Mouse (Mus musculus) kidney, embryonic 16.5 days (tissue): ENCODE data around the gene Ak8. TPM values are rescaled to one million over a fixed set of nuclear protein-coding genes. Genes with fewer than 3 reads are reported as not detected.
A peak's percentile ranks its signal among the peaks of the same experiment; 100 is the strongest.

Experiments
- ATAC-seq: fragments of 200-750 bp; cut with Nextera tagmentation; 2 replicates; pipeline ENCODE4 v1.8.0; 2017; ENCODE audit warnings: moderate TSS enrichment; ENCODE audit not compliant: low FRiP score, low TSS enrichment
- H3K27ac ChIP-seq: fragments of 300-500 bp; sonication (generic); 2 replicates; pipeline ENCODE4 v1.5.1; 2014; ENCODE audit warnings: low read length
- H3K27me3 ChIP-seq: fragments of 300-500 bp; sonication (generic); 2 replicates; pipeline ENCODE4 v1.6.1; 2014; ENCODE audit warnings: low read length, control low read depth, mixed read lengths; ENCODE audit not compliant: insufficient read depth
- H3K36me3 ChIP-seq: fragments of 300-500 bp; sonication (generic); 2 replicates; pipeline ENCODE4 v1.6.1; 2014; ENCODE audit warnings: low read length, control low read depth, mixed read lengths; ENCODE audit not compliant: insufficient read depth
- H3K4me1 ChIP-seq: fragments of 300-500 bp; sonication (generic); 2 replicates; pipeline ENCODE4 v1.6.1; 2014; ENCODE audit warnings: low read length, control low read depth, mixed read lengths; ENCODE audit not compliant: insufficient read depth
- H3K4me2 ChIP-seq: fragments of 300-500 bp; sonication (generic); replicated peaks from 2 replicates; pipeline ENCODE4 v1.6.1; 2014; ENCODE audit warnings: low read depth, low read length
- H3K4me3 ChIP-seq: fragments of 300-500 bp; sonication (generic); 2 replicates; pipeline ENCODE4 v1.5.1; 2014; ENCODE audit warnings: mild to moderate bottlenecking, low read length
- H3K9ac ChIP-seq: fragments of 300-500 bp; sonication (generic); replicated peaks from 2 replicates; pipeline ENCODE4 v1.6.1; 2014; ENCODE audit warnings: low read length
- H3K9me3 ChIP-seq: fragments of 300-500 bp; sonication (generic); 2 replicates; pipeline ENCODE4 v1.6.1; 2016; ENCODE audit warnings: low read length, control low read depth
- WGBS: fragments of 180-500 bp; shearing (Covaris S2); extraction: QIAGEN DNeasy Blood & Tissue Kit; methylation state at CpG from one replicate; pipeline ENCODE4 v1.1.7; 2014; 5-methylcytosine and 5-hydroxymethylcytosine counted together
- polyA plus RNA-seq: library from polyadenylated mRNA; unstranded; fragments of >200 nt; fragmentation: Nextera tagmentation; extraction: Ambion mirVana; gene quantifications from 2 replicates; pipeline ENCODE4 v1.2.1, GENCODE M21; 2015

Ak8 gene
- polyA plus RNA-seq, 1 experiment from 2014 or later: 1.2 TPM

- Histone ChIP-seq H3K9ac (no peak overlapping the region), H3K27me3 (no peaks in the 10 kb centered on the region), H3K36me3 (no peaks in the 10 kb centered on the region), H3K4me1 (0 out of 2 replicates have a peak, but pooled peaks cover 3% of the 10 kb centered on the region), H3K9me3 (no peaks in the 10 kb centered on the region), H3K4me3 (no peak overlapping the region), H3K27ac (no peak overlapping the region), H3K4me2 (no peak overlapping the region)
- no peak for ATAC-seq
- WGBS: 45% methylated on average over 9 of the region's 9 CpGs
These were observed 23.9 kb downstream of the Ak8 start for GRCm38 (mm10) chr2:28723912-28724311.

GRCm38 (mm10) chr2:28727786-28728404 lies 27.9 kb downstream of the Ak8 start:
- Histone ChIP-seq H3K4me3 (no peak overlapping the region), H3K9me3 (no peaks in the 10 kb centered on the region), H3K4me2 (no peak overlapping the region), H3K36me3 (no peaks in the 10 kb centered on the region), H3K27me3 (no peaks in the 10 kb centered on the region), H3K4me1 (0 out of 2 replicates have a peak, but pooled peaks cover 3% of the 10 kb centered on the region), H3K27ac (no peak overlapping the region), H3K9ac (no peak overlapping the region)
- 23% methylated on average over 16 of the region's 16 CpGs for WGBS
- ATAC-seq: no peak

GRCm38 (mm10) chr2:28730676-28731075 lies 30.7 kb downstream of the Ak8 start:
- no peaks in the 10 kb centered on the region for H3K36me3 ChIP-seq
- no peak overlapping the region for H3K4me2 ChIP-seq
- H3K4me1 ChIP-seq: 0 out of 2 replicates have a peak, but pooled peaks cover 3% of the 10 kb centered on the region
- H3K4me3 ChIP-seq: no peak overlapping the region
- no peak for ATAC-seq
- H3K9me3 ChIP-seq: no peaks in the 10 kb centered on the region
- no peaks in the 10 kb centered on the region for H3K27me3 ChIP-seq
- no peak overlapping the region for H3K27ac ChIP-seq
- no peak overlapping the region for H3K9ac ChIP-seq

GRCm38 (mm10) chr2:28737112-28737511 lies 37.1 kb downstream of the Ak8 start:
- Histone ChIP-seq H3K9ac (no peak overlapping the region), H3K4me3 (no peak overlapping the region), H3K27ac (no peak overlapping the region), H3K4me1 (no peaks in the 10 kb centered on the region), H3K36me3 (no peaks in the 10 kb centered on the region), H3K27me3 (no peaks in the 10 kb centered on the region), H3K4me2 (no peak overlapping the region), H3K9me3 (no peaks in the 10 kb centered on the region)
- ATAC-seq: no peak
- 79% methylated on average over 5 of the region's 5 CpGs for WGBS

DNA sequence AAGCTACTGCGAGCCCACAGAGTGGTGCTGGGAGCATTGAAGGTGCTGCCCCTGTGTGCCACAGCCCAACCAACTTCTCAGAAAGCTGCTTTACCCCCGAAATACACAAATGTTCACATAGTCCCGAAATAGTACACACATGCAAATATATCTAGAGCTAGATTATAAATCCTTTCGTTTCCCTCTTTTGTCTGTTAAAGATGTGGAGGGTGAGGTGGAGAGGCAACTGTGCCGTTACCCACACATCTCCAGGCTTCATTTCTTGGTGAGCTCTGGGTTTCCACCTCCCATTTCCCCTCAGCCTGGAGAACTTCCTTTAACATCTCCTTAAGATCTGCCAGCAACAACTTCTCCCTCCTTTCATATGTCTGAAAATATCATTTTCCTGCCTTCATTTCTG lies 40.2 kb downstream of the Ak8 start:
- no peaks in the 10 kb centered on the region for H3K36me3 ChIP-seq
- no peaks in the 10 kb centered on the region for H3K27me3 ChIP-seq
- H3K9me3 ChIP-seq: no peaks in the 10 kb centered on the region
- no peak overlapping the region for H3K4me2 ChIP-seq
- WGBS: 78% methylated on average over 5 of the region's 5 CpGs
- H3K27ac ChIP-seq: no peak overlapping the region
- no peak for ATAC-seq
- H3K4me3 ChIP-seq: no peak overlapping the region
- no peak overlapping the region for H3K9ac ChIP-seq
- H3K4me1 ChIP-seq: no peaks in the 10 kb centered on the region

GRCm38 (mm10) chr2:28742701-28743100 lies 42.7 kb downstream of the Ak8 start:
- 79% methylated on average over 8 of the region's 8 CpGs for WGBS
- ATAC-seq: no peak
- Histone ChIP-seq H3K27ac (no peak overlapping the region), H3K4me2 (no peak overlapping the region), H3K4me3 (no peak overlapping the region), H3K9ac (no peak overlapping the region), H3K4me1 (no peaks in the 10 kb centered on the region), H3K36me3 (no peaks in the 10 kb centered on the region), H3K9me3 (no peaks in the 10 kb centered on the region), H3K27me3 (no peaks in the 10 kb centered on the region)

GRCm38 (mm10) chr2:28746682-28747332 lies 46.8 kb downstream of the Ak8 start:
- no peak for ATAC-seq

DNA sequence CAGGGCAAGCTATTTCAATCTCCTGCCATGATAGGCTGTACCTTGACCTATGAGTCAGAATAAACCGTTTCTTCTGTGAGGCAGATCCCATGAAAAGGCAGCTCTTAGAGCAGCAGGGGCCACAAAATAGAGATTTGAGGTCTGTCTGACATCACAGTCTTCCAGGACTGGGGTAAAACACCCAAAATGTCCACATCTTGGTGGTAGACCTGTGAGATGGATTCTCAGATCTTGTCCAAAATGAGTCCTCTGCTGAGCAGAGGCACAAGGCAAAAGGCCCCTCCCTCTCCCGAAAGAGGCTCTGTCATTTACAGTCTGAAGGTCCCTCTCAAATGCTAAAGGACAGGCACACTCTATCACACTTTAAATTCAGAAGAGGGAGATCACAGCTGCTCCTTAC lies 47.7 kb downstream of the Ak8 start:
- no peak overlapping the region for H3K27ac ChIP-seq
- H3K27me3 ChIP-seq: peaks cover 25% of the 10 kb centered on the region
- WGBS: 89% methylated on average over 2 of the region's 2 CpGs
- no peaks in the 10 kb centered on the region for H3K36me3 ChIP-seq
- ATAC-seq: no peak
- no peak overlapping the region for H3K9ac ChIP-seq
- H3K4me2 ChIP-seq: no peak overlapping the region
- no peaks in the 10 kb centered on the region for H3K9me3 ChIP-seq
- no peak overlapping the region for H3K4me3 ChIP-seq
- peaks cover 18% of the 10 kb centered on the region for H3K4me1 ChIP-seq

More at GRCm38 (mm10) chr2:28746682-28747332, 46.8 kb downstream of the Ak8 start:
- no peak overlapping the region for H3K4me3 ChIP-seq
- H3K9ac ChIP-seq: no peak overlapping the region
- H3K4me1 ChIP-seq: peaks cover 12% of the 10 kb centered on the region
- H3K27me3 ChIP-seq: peaks cover 20% of the 10 kb centered on the region
- H3K9me3 ChIP-seq: no peaks in the 10 kb centered on the region
- H3K27ac ChIP-seq: no peak overlapping the region
- H3K36me3 ChIP-seq: no peaks in the 10 kb centered on the region
- no peak overlapping the region for H3K4me2 ChIP-seq
- WGBS: 54% methylated on average over 15 of the region's 15 CpGs

DNA sequence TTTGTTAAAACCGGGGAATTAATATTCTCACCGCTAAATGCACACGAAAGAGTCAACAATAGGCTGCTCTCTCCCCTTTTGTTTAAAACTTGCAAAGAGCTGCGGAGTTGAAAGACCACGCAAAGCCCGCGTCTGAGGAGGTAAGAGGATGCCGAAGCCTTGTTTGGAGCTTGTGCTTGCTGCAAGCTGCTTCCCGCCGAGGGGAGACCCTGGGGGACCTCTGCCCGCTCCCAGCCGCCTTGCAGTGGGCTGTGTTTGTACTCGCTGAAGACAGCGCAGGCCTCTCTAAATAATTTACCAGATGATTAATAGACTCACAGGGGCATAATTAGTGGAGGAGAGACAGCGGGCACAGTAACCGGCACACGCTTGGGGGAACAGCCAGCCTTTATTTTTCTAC lies 51.2 kb downstream of the Ak8 start:
- H3K9ac ChIP-seq: peak overlapping the region; percentile 61
- under 1% methylated on average over 17 of the region's 17 CpGs for WGBS

GRCm38 (mm10) chr2:28751658-28752057 lies 51.7 kb downstream of the Ak8 start:
- no peaks in the 10 kb centered on the region for H3K36me3 ChIP-seq
- WGBS: 4% methylated on average over 17 of the region's 17 CpGs
- H3K4me1 ChIP-seq: peaks cover 21% of the 10 kb centered on the region
- H3K9ac ChIP-seq: peak overlapping the region; percentile 61
- no peak for ATAC-seq
- H3K4me3 ChIP-seq: peak overlapping the region; percentile 45
- no peak overlapping the region for H3K27ac ChIP-seq
- no peaks in the 10 kb centered on the region for H3K9me3 ChIP-seq
- peaks cover 42% of the 10 kb centered on the region for H3K27me3 ChIP-seq
- peak overlapping the region; percentile 69 for H3K4me2 ChIP-seq

More for the DNA sequence above, 51.2 kb downstream of the Ak8 start:
- H3K4me3 ChIP-seq: peak overlapping the region; percentile 45
- H3K27me3 ChIP-seq: peaks cover 42% of the 10 kb centered on the region
- peaks cover 21% of the 10 kb centered on the region for H3K4me1 ChIP-seq
- no peak overlapping the region for H3K27ac ChIP-seq
- ATAC-seq: no peak
- no peaks in the 10 kb centered on the region for H3K9me3 ChIP-seq
- no peaks in the 10 kb centered on the region for H3K36me3 ChIP-seq
- H3K4me2 ChIP-seq: peak overlapping the region; percentile 69
